8 mouse cellular contexts compared by ENCODE assay signal in the genomic region with DNA sequence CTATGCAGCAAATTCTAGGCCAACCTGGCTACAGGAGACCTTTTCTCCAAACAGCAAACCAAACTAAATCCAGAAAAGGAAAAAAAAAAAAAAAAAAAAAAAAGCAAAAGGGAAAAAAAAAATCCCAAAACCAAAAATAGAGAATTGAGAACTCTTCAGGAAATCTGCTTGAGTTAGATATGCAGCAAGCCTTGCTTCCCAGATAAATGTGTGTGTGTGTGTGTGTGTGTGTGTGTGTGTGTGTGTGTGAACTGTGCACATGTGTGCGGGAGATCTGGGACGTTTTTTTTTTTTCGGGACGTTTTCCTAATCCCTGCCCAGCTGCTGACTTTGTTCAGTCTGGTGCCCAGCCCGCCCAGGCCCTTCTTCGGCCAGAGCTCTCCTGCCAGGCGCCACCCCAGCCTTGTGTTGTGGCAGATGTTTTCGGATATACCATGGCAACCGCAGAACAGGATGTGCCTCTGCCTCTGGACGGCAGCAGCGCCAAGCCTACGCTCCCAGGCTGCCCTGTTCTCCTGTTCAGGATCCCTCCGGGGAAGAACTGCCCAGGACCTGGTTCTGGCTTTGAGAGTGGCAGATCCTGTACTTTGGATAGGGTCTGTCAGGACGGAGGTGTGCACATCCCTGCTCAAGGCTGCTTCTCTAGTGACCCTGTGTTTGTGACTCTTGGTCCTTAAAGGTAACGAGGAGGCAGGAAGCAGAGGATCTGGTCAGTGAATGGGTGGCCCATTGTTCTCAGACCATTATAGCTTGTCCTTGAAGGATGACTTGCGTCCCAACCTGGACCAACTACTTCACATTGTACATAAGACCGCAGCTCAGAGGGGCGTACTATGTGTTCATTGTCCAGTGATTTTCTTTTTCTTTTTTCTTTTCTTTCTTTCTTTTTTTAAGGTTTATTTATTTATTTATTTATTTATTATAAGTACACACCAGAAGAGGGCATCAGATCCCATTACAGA. TPM values are rescaled to one million over a fixed set of nuclear protein-coding genes. Genes with fewer than 3 reads are reported as not detected.
A peak's percentile ranks its signal among the peaks of the same experiment; 100 is the strongest.
DNase-seq lines count a peak whose midpoint lies in the region; ATAC-seq and TF ChIP-seq lines count a peak whose summit lies in the region.

No protein-coding gene starts in this region.

- no peak for TF ChIP-seq POLR2A in embryonic fibroblast, embryonic 13.5 days (IDR thresholded peaks at IDR 0.05; ENCODE audit: low read depth, low read length)

- peak overlapping the region; percentile 48 for H3K4me2 ChIP-seq in heart, embryonic 15.5 days
- H3K4me2 ChIP-seq in kidney, embryonic 16.5 days (replicated peaks; ENCODE audit: low read depth, low read length), result no peak overlapping the region

- DNase-seq in urinary bladder, postnatal 25 days (ENCODE audit: low spot score), result peak; percentile 26
- DNase-seq in urinary bladder, postnatal 10 days (ENCODE audit: low spot score), result no peak
- peak; percentile 91 for DNase-seq in lung, postnatal 36 days
- peak; percentile 83 for DNase-seq in skeletal muscle tissue, adult 2 months (ENCODE audit: low read depth, low spot score)
- DNase-seq in layer of hippocampus, postnatal 36 days, result no peak

- ATAC-seq in heart, embryonic 15.5 days (replicated peaks; ENCODE audit: insufficient number of reproducible peaks, insufficient read depth, low FRiP score, low read depth), result peak; percentile 74
- peak; percentile 52 for ATAC-seq in kidney, embryonic 16.5 days (ENCODE audit: low FRiP score, low TSS enrichment)

- peaks cover 15% of the 10 kb centered on the region for H3K4me1 ChIP-seq in embryonic fibroblast, embryonic 13.5 days (ENCODE audit: control insufficient read depth, insufficient read depth, low read length)
- peaks cover 24% of the 10 kb centered on the region for H3K4me1 ChIP-seq in heart, embryonic 15.5 days (replicated peaks)
- peaks cover 10% of the 10 kb centered on the region for H3K4me1 ChIP-seq in kidney, embryonic 16.5 days (ENCODE audit: insufficient read depth, low read length)

- H3K9me3 ChIP-seq in heart, embryonic 15.5 days (replicated peaks), result peaks cover 5% of the 10 kb centered on the region; the same call in 1 of the 2 replicates
- H3K9me3 ChIP-seq in kidney, embryonic 16.5 days (ENCODE audit: low read length), result peaks cover 9% of the 10 kb centered on the region; the same call in 1 of the 2 replicates

- H3K9ac ChIP-seq in heart, embryonic 15.5 days, result peak overlapping the region; percentile 21; the same call in 1 of the 2 replicates
- no peak overlapping the region; the same call in 1 of the 2 replicates for H3K9ac ChIP-seq in kidney, embryonic 16.5 days (replicated peaks; ENCODE audit: low read length)

- H3K36me3 ChIP-seq in heart, embryonic 15.5 days, result no peaks in the 10 kb centered on the region; the same call in 1 of the 2 replicates
- no peaks in the 10 kb centered on the region for H3K36me3 ChIP-seq in kidney, embryonic 16.5 days (ENCODE audit: insufficient read depth, low read length)

- 27% methylated on average over 18 of the region's 18 CpGs for WGBS in heart, embryonic 15.5 days
- WGBS in kidney, embryonic 16.5 days, result 39% methylated on average over 18 of the region's 18 CpGs

- no peak overlapping the region for H3K4me3 ChIP-seq in embryonic fibroblast, embryonic 13.5 days (ENCODE audit: insufficient read depth, low read length)
- no peak overlapping the region for H3K4me3 ChIP-seq in heart, embryonic 15.5 days
- H3K4me3 ChIP-seq in kidney, embryonic 16.5 days (ENCODE audit: low read length), result no peak overlapping the region

- no peaks in the 10 kb centered on the region for H3K27me3 ChIP-seq in heart, embryonic 15.5 days
- no peaks in the 10 kb centered on the region for H3K27me3 ChIP-seq in kidney, embryonic 16.5 days (ENCODE audit: insufficient read depth, low read length)

- TF ChIP-seq CTCF in embryonic fibroblast, embryonic 13.5 days (IDR thresholded peaks at IDR 0.05; ENCODE audit: borderline replicate concordance, insufficient read depth, low read length), result no peak

- peak overlapping the region; percentile 9; the same call in 1 of the 2 replicates for H3K27ac ChIP-seq in embryonic fibroblast, embryonic 13.5 days (ENCODE audit: insufficient read depth, low read length)
- H3K27ac ChIP-seq in heart, embryonic 15.5 days, result peak overlapping the region; percentile 82
- peak overlapping the region; percentile 74 for H3K27ac ChIP-seq in kidney, embryonic 16.5 days (ENCODE audit: low read length)

RNA-seq across cellular contexts. Expression of a gene that starts 22.4 kb away (rescaled TPM):
- polyA plus RNA-seq in embryonic fibroblast, embryonic 13.5 days (2011; ENCODE audit: insufficient read length, low read depth, missing spikeins), result 158 and 229 TPM in 2 replicates
- 72.7 and 95.4 TPM in 2 replicates for polyA plus RNA-seq in heart, embryonic 15.5 days (2015; fragmentation: Nextera tagmentation; extraction: Ambion mirVana)
- polyA plus RNA-seq in kidney, embryonic 16.5 days (2015; fragmentation: Nextera tagmentation; extraction: Ambion mirVana), result 122 and 126 TPM in 2 replicates
- total RNA-seq in layer of hippocampus, postnatal 36 days (2021), result 10 to 100 TPM; 86.9 to 99.4 TPM

Comparison
In these comparisons a context has a peak if more than half of its experiments do, and no peak if none do; other contexts are left out.
1. DNase-seq: peak in urinary bladder, postnatal 25 days (single experiment), lung, postnatal 36 days (single experiment) and skeletal muscle tissue, adult 2 months (single experiment); none in urinary bladder, postnatal 10 days (single experiment) and layer of hippocampus, postnatal 36 days (0 of 2).
2. H3K27ac ChIP-seq: peak in every context shown above with its lines; median percentile 82 in heart, embryonic 15.5 days; 74 in kidney, embryonic 16.5 days; 9 in embryonic fibroblast, embryonic 13.5 days.